Mouse (Mus musculus) natural killer cell, adult 2 months (primary cell): ENCODE results near the gene Coro1b.

Experiments used
- DNase-seq, 2 experiments: peaks; one replicate each; pipeline ENCODE4 v3.0.0; 2022; ENCODE audit warnings: low spot score in 2 of 2

Coro1b gene

DNA sequence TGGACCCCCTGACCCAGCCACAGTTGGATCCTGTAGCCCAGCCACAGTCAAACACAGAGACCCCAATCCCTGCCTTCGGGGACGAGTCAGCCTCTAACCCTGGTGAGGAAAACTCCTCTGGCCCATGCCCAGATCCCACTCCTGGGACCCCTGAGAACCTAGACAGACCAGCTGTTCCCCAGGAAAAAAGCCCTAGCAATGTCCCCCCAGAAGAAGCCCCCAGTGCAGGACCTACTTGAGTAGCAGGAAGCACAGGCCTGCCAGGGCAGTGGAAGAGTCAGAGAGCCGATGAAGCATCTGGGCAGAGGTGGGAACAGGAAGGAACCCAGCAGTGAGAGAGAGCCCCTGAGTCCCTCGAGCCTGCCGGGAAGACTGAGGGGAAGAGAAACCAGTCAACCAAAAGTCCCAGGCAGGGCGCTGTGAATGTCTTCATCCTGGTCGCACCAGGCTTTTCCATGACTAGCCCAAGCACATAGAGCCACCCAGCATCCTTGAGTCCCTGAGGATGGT lies 4.6 kb upstream of the Coro1b start, which contains the start of gene Cabp4:
Cabp4 (minus strand) TSS at position 275 of the 510 bp plus-strand sequence.
- no peak for DNase-seq

DNA sequence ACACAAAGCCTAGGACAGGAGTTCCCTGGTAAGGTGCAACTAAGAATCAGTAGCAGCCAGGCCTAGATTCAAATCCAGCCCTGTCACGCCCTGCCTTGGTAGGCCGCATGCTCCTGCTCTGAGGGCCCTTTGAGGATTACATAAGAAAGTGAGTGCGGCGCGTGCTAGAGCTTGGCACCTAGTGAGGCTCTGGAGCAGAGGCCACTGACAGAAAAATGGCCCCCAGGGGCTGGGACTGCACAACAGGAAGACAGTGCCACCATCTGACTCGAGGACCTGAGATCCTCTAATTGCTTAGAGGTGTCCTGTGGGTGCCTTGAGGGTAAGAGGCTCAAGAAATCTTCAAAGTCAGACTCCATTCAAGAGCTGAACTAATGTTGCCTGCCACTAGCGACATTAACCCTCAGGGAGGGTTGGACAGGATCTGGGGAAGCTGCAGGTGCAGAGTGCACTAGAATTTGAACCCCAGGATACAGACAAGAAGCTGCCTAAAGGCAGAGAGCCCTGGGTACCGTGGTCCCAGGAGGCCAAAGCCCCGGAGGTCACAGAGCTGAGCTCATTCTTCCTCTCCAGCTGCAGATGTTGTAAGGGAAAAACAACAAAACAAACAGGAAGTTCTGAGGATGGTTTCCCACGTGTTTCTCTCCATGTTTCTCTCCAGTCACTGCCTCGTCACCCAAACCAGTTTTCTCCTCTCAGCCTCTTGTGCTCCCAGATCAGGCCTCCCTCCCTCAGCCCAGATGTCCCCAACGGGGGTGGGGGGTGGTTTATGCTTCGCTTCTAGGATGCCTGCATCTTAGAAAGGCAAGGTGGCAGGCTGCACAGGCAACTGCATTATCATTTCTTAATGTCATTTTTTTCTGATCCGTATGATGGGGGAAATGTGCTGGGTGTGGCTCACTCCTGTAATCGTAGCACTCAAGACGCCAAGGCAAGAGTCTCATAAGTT lies 3.6 kb upstream of the Coro1b start:
- no peak for DNase-seq

DNA sequence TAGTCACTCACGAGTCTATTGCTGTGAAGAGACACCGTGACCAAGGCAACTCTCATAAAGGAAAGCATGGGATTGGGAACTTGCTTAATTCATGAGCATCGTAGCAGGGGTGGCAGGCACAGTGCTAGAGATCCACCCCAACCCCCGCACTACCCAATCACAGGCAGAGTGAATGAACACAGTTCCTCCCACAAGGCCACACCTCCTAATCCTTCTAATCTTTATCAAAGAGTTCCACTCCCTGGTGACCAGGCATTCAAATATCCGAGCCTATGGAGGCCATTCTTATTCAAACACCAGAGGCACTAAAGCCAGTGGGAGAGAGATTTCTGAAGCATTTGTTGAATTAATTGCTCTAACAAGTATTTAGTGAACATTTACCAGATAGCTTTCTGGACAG lies 2.5 kb upstream of the Coro1b start:
- no peak for DNase-seq

DNA sequence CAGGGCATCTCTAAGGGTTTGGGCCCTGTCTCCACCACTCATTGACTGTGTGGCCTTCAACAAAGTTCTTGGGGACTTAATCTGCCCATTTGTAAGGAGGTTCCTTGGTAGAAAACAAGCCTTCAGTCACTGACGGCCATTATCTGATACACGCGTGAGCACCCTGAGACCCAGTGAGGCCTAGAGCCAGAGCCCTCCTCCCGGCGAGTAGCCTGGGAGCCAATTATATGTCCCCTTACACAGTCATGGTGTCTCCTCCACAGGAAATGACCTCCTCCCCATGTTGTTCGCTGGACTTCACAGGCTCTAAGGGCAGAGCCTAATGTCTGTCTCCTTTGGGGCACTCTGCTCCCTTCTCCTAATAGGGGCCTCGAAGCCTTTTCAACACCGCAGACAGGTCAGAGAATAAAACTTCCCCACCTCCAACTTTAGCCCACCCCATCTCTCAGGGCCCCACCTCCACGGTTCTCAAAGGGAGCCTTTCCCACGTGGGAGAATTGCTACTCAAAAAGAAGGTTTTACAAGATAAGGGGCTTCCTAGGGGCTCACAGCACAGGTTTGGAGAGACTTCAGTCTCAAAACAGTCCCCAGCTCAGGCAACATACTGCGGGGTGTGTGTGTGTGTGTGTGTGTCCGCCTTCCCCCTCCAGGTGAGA lies 1.9 kb upstream of the Coro1b start:
- no peak for DNase-seq

DNA sequence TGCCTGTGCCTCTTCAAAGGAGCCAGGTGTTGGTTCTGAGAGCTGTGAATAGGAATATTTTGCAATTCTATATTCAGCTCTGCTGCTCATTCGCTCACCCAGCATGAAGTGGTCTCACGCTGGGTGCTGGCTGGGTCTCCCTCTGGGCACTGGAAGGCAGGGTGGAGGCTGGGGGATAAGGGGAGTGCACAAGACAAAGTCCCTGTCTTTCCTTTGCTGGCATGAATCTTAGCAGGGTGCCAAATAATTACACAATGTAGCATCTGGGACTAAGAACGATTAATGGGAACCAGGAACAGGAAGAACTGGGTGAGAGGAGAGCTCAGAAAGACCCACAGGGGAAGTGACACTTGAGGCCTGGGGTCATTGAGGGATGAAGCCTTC lies 1.4 kb upstream of the Coro1b start:
- DNase-seq: no peak

DNA sequence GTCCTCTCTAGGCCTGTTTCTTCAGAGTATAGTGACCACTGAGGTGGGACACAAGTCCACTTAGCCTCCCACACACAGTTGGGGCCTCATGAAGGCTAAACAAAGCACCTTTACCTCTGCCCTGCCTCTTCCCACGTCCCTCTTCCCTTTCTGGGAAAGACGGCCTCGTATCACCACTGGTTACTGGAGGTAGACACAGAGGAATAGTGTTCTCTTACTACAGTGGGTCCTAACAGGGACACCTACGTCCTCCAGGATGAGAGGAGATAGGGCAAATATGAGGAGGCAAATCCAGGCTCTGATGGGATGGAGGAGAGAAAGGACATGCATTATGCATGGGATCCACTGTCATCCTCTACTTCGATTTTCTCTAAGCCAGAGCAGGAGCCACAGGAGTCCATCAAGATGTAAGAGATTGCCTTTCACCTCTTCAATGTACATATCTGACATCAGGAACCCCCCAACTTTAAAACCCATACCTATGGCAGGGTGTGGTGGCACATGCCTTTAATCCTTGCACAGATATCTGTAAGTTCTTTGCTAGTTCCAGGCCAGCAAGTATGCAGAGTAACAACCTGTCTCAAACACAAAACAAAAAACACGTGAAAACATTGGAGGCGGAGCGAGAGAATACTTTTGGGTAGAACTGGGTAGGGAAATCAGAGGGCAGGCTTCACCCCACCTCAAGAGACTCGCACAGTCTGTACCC lies 483 bp upstream of the Coro1b start:
- no peak for DNase-seq

DNA sequence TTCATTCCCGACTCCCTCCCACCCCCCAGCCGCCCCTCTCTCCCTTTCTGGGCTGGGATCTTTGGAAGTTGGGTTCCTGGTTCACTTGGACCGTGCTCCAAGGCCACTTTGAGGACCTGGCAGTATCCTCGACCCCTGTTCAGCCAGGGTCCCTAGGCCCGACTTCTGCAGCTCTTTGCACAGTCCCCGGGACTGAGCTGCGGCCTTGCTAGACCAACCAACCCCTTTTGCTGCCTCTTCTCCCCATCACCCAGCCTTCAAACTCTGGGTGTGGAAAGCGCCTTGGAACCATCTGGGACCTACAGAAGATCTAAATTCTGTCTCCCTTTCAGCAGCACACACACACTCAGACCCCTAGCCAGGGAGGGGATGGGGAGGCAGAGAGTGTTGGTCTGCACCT lies 400 bp downstream of the Coro1b start:
- no peak for DNase-seq

DNA sequence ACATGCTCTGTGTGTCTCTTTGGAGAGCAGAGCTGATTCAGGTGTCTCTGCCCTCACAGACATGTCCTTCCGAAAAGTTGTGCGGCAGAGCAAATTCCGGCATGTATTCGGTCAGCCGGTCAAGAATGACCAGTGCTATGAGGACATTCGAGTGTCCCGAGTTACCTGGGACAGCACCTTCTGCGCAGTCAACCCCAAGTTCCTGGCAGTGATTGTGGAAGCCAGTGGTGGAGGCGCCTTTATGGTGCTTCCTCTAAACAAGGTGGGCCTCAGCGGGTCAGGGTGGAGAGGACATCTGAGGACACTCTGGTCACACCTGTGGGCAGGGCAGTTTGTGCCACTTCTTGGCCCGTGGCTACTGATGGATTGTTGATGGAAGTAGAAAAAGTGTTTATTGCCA lies 864 bp downstream of the Coro1b start:
- no peak for DNase-seq

DNA sequence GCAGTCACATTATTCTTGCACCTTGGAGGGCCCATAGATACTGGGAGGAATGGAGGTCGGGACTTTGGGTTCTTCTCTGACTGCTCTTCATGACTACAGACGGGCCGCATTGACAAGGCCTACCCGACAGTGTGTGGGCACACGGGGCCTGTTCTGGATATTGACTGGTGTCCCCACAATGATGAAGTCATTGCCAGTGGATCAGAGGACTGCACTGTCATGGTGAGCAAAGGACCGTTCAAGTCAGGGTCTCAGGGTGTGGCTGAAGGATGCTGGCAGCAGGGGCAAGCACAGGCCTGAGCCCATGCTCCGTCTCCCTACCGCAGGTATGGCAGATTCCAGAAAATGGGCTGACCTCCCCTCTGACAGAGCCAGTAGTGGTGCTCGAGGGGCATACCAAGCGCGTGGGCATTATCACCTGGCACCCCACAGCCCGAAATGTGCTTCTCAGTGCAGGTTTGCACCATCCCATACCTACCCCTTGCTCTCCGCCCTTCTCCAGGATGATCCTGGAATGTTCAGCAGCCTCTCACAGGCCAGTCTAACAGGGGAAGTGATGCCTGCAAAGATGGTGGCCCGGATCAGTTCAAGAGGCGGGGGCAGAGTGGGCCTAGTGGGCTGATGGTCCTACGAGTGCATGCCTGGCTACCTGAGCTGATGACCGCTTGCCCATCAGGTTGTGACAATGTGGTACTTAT lies 1.5 kb downstream of the Coro1b start:
- DNase-seq: no peak

DNA sequence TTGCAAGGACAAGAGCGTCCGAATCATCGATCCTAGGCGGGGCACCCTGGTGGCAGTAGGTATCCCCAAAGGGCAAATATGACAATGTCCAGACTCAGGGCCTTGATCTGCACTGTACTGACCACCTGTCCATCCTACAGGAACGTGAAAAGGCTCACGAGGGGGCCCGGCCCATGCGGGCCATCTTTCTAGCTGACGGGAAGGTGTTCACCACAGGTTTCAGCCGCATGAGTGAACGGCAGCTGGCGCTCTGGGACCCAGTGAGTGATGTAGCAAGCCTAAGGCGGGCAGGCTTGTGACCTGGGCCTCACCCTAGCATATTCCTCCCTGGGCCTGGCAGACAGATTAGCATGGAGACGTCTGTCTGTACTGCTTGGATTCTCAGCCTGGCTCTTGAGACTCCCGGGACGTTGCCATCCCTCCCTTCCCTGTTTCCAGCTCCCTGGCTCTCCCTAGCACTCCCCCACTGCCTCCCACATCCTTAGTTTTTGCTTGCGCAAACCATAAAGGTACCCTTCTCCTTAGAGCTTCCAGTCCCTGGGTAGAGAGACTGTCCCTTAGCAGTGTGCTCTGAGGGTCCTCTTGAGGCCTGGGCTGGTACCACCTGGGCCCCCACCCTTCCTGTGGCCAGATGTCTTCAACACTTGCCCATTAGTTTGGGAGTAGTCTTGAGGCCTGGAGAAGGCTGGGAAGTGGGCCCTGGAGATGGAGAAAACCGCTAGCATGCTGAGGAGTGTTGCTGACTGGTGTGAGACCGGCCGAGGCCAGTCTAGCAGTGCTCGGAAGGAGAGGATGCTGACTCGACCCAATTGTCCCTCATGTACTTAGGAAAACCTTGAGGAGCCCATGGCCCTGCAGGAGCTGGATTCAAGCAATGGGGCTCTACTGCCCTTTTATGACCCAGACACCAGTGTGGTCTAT lies 2.4 kb downstream of the Coro1b start:
- no peak for DNase-seq

DNA sequence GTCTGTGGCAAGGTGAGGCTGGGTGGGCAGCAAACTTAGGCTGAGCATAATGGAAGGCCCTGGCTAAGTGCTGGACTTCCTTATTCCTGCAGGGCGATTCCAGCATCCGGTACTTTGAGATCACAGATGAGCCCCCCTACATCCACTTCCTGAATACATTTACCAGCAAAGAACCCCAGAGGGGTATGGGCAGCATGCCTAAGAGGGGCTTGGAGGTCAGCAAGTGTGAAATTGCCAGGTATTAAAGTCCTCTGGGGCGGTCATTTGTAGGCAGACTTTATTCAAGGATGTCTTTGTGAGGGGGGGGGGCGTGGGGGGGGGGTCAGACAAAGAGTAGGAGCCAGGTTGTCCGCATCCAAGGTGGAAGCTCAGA lies 3.1 kb downstream of the Coro1b start:
- DNase-seq: no peak

DNA sequence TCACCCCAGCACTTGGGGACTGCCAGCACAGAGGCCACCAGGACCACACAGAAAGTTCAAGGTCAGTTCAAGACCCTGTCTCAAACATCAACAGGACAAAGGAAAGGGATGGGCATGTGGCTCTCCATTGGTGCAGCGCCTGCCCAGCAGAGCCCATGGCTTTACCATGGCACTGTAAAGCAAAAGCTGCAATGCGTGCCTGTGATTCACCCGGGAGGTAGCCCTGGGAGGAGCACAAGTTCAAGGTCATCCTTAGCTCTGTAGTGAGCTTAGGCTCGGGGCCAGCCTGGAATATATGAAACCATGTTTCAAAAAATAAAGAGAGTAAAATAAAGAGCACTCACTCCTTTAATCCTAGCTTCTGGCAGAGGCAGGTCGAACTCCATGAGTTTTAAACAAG lies 3.5 kb downstream of the Coro1b start:
- DNase-seq: no peak

DNA sequence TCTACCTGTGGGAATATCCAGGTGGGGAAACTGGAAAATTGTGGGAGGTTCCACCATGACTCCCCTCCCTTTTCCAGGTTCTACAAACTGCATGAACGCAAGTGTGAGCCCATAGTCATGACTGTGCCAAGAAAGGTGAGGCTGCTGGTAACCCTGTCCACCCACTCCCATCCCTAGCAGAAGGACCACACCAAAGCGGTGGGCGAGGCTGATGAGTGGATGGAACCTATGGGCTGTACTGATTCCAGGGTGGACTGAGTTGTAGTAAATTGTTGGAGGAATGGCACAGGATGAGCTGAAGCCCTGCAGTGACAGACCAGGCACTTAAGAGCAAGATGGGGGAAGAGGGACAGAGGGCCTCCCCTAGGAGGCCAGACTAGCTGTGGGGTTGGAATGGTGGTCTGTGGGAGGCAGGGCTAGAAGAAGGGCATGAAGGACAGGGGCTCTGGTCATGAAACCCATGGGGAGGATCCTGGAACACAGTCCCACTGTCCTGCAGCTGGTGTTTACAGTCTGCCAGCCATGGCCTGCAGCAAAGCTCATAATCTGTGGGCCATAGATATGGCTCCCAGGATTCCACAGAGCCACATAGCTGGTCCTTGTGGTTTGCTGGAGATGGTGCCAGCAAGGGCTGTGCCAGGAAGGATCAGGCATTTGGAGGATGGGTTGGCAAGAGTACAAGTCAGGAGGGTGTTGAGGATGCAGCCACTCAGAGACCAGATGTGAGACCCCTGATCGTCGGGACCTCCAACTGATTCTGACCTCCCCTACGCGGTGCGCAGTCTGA lies 4.2 kb downstream of the Coro1b start:
- DNase-seq: no peak

DNA sequence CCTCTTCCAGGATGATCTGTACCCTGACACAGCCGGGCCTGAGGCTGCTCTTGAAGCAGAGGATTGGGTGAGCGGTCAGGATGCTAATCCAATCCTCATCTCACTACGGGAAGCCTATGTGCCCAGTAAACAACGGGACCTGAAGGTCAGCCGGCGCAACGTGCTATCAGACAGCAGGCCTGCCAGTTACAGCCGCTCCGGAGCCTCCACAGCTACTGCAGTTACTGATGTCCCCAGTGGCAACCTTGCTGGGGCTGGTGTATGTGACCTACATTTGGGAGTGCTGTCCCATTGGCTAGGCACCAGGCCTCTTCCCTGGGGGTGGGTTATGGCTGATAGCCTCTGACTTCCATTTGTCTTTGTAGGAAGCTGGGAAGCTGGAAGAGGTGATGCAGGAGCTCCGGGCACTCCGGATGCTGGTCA lies 4.8 kb downstream of the Coro1b start, which contains the start of gene Ptprcap:
Ptprcap (plus strand) TSS at position 373 of the 423 bp plus-strand sequence.
- no peak for DNase-seq

DNA sequence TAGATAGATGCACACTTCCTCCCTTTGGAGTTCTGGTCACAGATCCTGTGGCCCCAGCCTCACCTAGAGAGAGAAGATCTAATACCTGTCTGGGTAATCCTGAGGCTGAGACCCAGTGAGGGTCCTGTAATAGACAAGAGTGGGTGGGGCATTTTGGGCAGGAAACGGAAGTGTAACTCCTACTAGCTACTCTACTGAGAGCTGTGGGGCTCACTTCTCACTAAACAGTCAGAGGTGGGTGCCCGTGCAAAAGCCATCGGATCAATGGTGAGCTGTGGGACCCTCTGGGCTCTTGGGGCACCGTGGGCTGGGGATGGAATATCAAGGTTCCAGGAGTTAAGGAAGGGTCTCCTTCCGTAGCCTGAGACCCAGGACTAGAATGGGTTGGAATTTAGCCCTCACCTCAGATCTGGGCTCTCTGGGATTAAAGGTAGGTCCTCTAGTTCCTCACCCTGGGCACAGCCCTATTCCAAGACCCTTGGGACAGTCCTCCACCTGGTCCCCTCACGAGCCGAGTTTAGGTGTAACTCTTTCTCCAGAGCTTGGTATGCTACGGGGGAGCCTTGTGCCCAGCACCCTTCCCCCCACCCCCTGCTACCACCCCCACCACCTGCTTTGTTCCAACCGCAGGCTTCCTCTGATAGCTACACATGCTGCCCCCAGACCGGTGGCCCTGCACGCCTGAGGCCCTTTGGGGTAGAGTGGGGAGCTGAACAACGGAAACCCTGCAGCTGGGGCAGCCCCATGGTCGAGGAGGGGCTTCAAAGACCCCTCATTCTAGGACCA lies 6.2 kb downstream of the Coro1b start:
- peak; percentile 60 to 61 for DNase-seq

DNA sequence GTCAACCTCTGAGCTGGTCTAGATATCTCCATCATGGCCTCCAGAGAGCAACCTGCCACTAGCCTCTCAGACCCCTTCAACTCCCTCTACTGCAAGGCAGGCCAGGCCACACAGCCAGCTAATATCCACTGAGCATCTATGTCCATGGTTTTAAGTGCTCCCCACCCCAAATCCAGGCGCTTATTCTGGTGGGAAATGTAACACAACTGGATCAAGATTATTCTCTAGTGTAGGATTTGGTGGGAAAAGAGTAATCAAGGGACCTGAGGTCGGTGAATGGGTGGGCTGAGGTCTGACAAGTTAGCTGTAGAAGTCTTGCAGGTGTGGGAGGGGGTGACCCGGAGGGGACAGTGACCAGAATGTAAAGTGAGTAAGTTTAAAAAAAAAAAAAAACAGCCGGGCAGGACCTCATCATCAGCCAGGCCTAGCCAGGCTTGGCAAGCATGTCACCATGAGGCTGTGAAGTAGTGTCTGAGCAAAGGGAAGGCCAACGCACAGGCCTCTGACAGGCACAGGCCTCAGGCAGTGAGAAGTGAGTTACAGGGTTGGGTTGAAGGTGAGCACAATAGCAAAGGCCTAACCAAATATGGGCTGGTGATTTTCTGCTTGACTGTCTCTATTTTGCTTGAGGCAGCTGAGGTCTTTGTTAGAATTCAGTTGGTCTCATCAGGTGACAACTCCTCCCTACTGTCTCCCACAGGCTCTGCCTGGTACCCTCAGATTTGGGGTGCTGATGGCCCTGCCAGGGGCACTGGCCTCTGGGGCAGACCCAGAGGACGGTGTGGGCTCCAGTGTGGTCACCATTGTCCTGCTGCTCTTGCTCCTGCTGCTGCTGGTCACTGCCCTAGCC lies 7.0 kb downstream of the Coro1b start:
- DNase-seq: peak in 1 of 2 experiments; percentile 54

DNA sequence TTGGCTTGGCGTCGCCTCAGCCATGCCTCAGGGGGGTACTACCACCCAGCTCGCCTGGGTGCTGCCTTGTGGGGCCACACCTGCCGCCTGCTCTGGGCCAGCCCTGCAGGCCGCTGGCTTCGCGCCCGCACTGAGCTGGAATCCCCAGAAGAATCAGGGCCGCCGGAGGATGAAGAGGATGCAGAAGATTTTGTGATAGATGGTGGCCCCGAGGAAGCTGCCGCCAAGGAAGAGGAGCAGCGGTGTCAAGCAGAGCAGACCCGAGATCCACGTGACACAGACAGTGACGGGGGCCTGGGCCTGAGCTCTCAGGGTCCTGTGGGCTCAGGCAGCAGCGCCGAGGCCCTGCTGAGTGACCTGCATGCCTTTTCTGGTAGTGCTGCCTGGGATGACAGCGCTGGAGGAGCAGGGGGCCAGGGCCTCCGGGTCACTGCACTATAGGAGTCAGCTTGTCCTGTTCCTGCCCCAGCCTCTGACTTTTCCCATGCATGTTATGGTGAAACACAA lies 7.7 kb downstream of the Coro1b start:
- no peak for DNase-seq

DNA sequence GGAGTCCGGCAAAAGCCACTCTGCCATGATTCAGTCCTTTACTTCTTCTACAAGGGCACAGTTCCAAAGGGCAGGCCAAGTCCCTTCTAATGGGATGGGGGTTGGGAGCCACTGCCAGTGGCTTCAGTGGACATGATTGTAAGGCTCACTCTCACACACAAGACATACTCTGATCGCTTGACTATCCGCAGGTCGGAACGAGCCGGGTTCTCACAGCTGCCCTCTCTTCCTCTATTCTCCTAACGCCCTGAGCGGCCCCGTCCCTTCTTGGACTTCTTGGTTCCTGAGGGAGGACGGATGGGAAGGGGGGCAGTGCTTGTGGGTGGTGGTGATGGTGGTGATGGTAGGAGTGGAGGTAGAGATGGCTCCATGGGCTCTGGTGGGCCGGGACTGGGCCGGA lies 8.4 kb downstream of the Coro1b start:
- no peak for DNase-seq
